Mouse (Mus musculus): Measurements from ENCODE around the gene Gm10197. TPM values are rescaled to one million over a fixed set of nuclear protein-coding genes. Genes with fewer than 3 reads are reported as not detected.

Gene Gm10197
- polyA plus RNA-seq, 1 experiment from 2014 or later = not detected

GRCm38 (mm10) chr19:53369469-53370043 lies 2.0 kb downstream of the Gm10197 start:
- peak overlapping the region; percentile 15; the same call in 1 of the 2 replicates for H3K4me2 ChIP-seq
- 23% methylated on average over 14 of the region's 14 CpGs for WGBS
- H3K9me3 ChIP-seq (replicated peaks) = no peaks in the 10 kb centered on the region
- peaks cover 12% of the 10 kb centered on the region; the same call in 1 of the 2 replicates for H3K36me3 ChIP-seq
- no peak overlapping the region for H3K27ac ChIP-seq (replicated peaks)
- H3K27me3 ChIP-seq (replicated peaks) = no peaks in the 10 kb centered on the region
- no peak overlapping the region for H3K4me3 ChIP-seq (replicated peaks)
- no peak overlapping the region for H3K9ac ChIP-seq (replicated peaks)
- ATAC-seq (ENCODE audit: low FRiP score) = peak; percentile 53; the same call in 1 of the 2 replicates
- peaks cover 28% of the 10 kb centered on the region for H3K4me1 ChIP-seq

- Histone ChIP-seq H3K36me3 (0 out of 2 replicates have a peak, but pooled peaks cover 5% of the 10 kb centered on the region), H3K9me3 (replicated peaks) (no peaks in the 10 kb centered on the region), H3K4me3 (replicated peaks) (no peak overlapping the region), H3K27ac (replicated peaks) (no peak overlapping the region), H3K4me2 (no peak overlapping the region), H3K9ac (replicated peaks) (no peak overlapping the region), H3K4me1 (peaks cover 28% of the 10 kb centered on the region), H3K27me3 (replicated peaks) (no peaks in the 10 kb centered on the region)
- no peak for ATAC-seq (ENCODE audit: low FRiP score)
- WGBS = 54% methylated on average over 7 of the region's 7 CpGs
Measured at GRCm38 (mm10) chr19:53366881-53367280, 4.7 kb downstream of the Gm10197 start.

DNA sequence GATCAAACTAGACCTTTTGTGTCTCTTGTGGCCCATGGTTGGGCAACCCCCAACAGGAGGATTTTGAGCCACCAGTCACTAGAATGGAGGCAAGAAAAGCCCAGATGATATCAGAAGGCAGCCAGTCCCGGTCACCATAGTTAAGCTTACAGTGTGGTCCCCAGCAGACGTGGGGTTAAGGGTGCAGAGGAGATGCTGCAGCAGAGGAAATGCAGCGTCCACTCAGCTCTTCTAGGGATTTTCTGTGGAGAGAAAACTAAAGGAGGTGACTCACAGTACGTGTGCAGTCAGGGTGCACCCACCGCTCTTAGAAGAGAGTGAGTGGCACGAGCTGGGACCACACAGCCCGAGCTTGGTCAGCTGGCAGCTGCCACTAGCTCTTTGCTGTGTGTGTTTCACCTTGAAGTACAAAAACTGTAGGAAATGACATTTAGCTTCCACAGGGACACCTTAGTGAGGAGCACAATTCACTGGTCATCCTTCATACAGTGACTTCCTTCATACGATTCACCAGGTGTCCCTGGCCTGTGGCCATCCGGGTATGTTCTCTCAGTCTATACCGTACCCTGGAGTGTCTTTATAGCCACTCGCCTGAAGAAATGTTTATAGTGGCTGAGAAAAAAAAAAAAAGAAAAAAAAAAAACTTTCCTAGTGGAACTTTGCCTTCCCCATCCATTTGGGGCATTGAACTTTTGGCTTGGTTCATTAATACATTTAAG lies 5.3 kb downstream of the Gm10197 start:
- Histone ChIP-seq H3K4me2 (no peak overlapping the region; the same call in 1 of the 2 replicates), H3K4me1 (peaks cover 28% of the 10 kb centered on the region), H3K27ac (replicated peaks) (no peak overlapping the region), H3K9ac (replicated peaks) (no peak overlapping the region), H3K9me3 (replicated peaks) (no peaks in the 10 kb centered on the region), H3K36me3 (0 out of 2 replicates have a peak, but pooled peaks cover under 1% of the 10 kb centered on the region), H3K4me3 (replicated peaks) (no peak overlapping the region), H3K27me3 (replicated peaks) (no peaks in the 10 kb centered on the region)
- WGBS = 64% methylated on average over 11 of the region's 11 CpGs
- ATAC-seq (ENCODE audit: low FRiP score) = no peak

- no peaks in the 10 kb centered on the region for H3K36me3 ChIP-seq
- ATAC-seq (ENCODE audit: low FRiP score) = peak; percentile 32; the same call in 1 of the 2 replicates
- H3K4me2 ChIP-seq = peak overlapping the region; percentile 28
- peaks cover 38% of the 10 kb centered on the region for H3K4me1 ChIP-seq
- H3K27ac ChIP-seq (replicated peaks) = peak overlapping the region; percentile 52
- H3K9ac ChIP-seq (replicated peaks) = no peak overlapping the region
- no peaks in the 10 kb centered on the region for H3K27me3 ChIP-seq (replicated peaks)
- no peaks in the 10 kb centered on the region for H3K9me3 ChIP-seq (replicated peaks)
- no peak overlapping the region for H3K4me3 ChIP-seq (replicated peaks)
- WGBS = 26% methylated on average over 9 of the region's 9 CpGs
Measured at GRCm38 (mm10) chr19:53364963-53365362, 6.6 kb downstream of the Gm10197 start.

DNA sequence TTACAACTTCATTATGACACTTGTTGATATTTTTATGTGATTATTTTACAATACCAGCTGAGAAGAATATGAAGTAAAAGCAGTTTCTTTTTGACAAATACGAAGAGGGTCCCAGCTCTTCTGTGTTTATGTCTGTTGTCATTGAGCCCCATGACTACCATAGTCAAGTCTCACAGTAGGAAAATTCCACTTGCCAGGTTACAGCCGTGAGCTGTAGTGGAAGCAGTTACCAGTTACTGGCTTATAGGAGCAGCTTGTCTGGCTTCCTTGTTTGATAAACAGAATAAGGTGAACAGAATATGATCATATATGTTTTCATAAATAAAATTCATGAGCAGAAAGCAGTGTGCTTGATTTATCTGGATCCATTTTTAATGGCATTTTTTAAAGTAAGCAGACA lies 7.0 kb downstream of the Gm10197 start:
- no peak overlapping the region for H3K4me3 ChIP-seq (replicated peaks)
- H3K4me1 ChIP-seq = peaks cover 41% of the 10 kb centered on the region
- H3K27ac ChIP-seq (replicated peaks) = no peak overlapping the region
- H3K36me3 ChIP-seq = no peaks in the 10 kb centered on the region
- no peak overlapping the region for H3K4me2 ChIP-seq
- H3K27me3 ChIP-seq (replicated peaks) = no peaks in the 10 kb centered on the region
- no peaks in the 10 kb centered on the region for H3K9me3 ChIP-seq (replicated peaks)
- ATAC-seq (ENCODE audit: low FRiP score) = no peak
- 52% methylated on average over 2 of the region's 2 CpGs for WGBS
- no peak overlapping the region for H3K9ac ChIP-seq (replicated peaks)

DNA sequence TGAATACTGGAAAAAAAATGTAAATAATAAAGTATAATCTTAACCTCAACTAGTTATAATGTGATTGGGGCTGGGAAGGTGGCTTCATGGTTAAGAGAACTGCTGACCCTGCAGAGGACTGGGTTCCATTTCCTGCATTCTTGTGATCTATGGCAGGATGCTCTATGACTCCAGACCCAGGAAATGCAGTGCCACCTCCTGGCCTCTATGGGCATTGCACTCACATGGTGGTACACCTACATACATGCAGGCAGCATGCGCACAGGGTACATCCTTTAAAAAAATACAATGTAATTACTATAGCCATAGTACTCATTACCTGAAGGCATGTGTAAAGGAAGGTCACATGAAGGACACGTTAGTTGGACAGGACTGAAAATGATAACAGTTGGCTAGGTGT lies 8.6 kb downstream of the Gm10197 start:
- no peaks in the 10 kb centered on the region for H3K9me3 ChIP-seq (replicated peaks)
- no peak overlapping the region for H3K4me2 ChIP-seq
- H3K36me3 ChIP-seq = no peaks in the 10 kb centered on the region
- WGBS = 49% methylated on average over 2 of the region's 2 CpGs
- H3K27ac ChIP-seq (replicated peaks) = no peak overlapping the region
- peaks cover 40% of the 10 kb centered on the region for H3K4me1 ChIP-seq
- ATAC-seq (ENCODE audit: low FRiP score) = no peak
- H3K27me3 ChIP-seq (replicated peaks) = no peaks in the 10 kb centered on the region
- H3K9ac ChIP-seq (replicated peaks) = no peak overlapping the region
- no peak overlapping the region for H3K4me3 ChIP-seq (replicated peaks)

- Histone ChIP-seq H3K27ac (replicated peaks) (peak overlapping the region; percentile 77), H3K4me2 (peak overlapping the region; percentile 47), H3K4me3 (replicated peaks) (no peak overlapping the region), H3K4me1 (peaks cover 25% of the 10 kb centered on the region), H3K9ac (replicated peaks) (no peak overlapping the region), H3K27me3 (replicated peaks) (no peaks in the 10 kb centered on the region), H3K9me3 (replicated peaks) (no peaks in the 10 kb centered on the region), H3K36me3 (no peaks in the 10 kb centered on the region)
- no peak for ATAC-seq (ENCODE audit: low FRiP score)
- 39% methylated on average over 8 of the region's 8 CpGs for WGBS
Measured at GRCm38 (mm10) chr19:53360265-53360958, 11.2 kb downstream of the Gm10197 start.

GRCm38 (mm10) chr19:53359160-53360033 lies 12.2 kb downstream of the Gm10197 start:
- no peaks in the 10 kb centered on the region for H3K9me3 ChIP-seq (replicated peaks)
- H3K4me1 ChIP-seq = peaks cover 19% of the 10 kb centered on the region
- no peaks in the 10 kb centered on the region for H3K27me3 ChIP-seq (replicated peaks)
- H3K9ac ChIP-seq (replicated peaks) = 0 out of 2 replicates have a peak overlapping the region, but pooled peaks have one; percentile 11
- peak; percentile 54 for ATAC-seq (ENCODE audit: low FRiP score)
- H3K36me3 ChIP-seq = no peaks in the 10 kb centered on the region
- peak overlapping the region; percentile 4; the same call in 1 of the 2 replicates for H3K4me3 ChIP-seq (replicated peaks)
- 36% methylated on average over 22 of the region's 22 CpGs for WGBS
- H3K4me2 ChIP-seq = peak overlapping the region; percentile 47
- peak overlapping the region; percentile 77 for H3K27ac ChIP-seq (replicated peaks)

DNA sequence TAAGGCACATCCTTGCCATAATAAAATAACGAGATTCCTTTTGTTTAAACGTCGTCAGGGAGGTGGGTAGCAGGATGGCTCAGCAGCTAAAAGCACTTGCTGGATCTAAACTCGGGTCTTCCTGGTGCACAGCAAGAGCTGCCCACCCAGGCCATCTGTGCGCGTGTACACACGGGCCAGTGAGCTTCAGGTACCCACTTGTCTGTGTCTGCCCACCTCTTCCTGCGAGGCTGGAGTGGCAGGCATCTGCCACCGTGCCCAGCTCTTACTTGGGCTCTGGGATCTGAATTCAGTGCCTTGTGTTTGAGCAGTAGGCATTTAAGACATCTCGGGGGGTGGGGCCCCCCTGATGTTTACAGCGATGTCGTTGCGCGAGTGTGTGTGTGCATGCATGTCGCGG lies 16.5 kb downstream of the Gm10197 start:
- Histone ChIP-seq H3K36me3 (peaks cover 6% of the 10 kb centered on the region; the same call in 1 of the 2 replicates), H3K27me3 (replicated peaks) (no peaks in the 10 kb centered on the region), H3K9ac (replicated peaks) (no peak overlapping the region), H3K27ac (replicated peaks) (no peak overlapping the region), H3K9me3 (replicated peaks) (no peaks in the 10 kb centered on the region), H3K4me1 (peaks cover 13% of the 10 kb centered on the region), H3K4me2 (no peak overlapping the region), H3K4me3 (replicated peaks) (no peak overlapping the region)
- no peak for ATAC-seq (ENCODE audit: low FRiP score)
- 80% methylated on average over 16 of the region's 16 CpGs for WGBS

DNA sequence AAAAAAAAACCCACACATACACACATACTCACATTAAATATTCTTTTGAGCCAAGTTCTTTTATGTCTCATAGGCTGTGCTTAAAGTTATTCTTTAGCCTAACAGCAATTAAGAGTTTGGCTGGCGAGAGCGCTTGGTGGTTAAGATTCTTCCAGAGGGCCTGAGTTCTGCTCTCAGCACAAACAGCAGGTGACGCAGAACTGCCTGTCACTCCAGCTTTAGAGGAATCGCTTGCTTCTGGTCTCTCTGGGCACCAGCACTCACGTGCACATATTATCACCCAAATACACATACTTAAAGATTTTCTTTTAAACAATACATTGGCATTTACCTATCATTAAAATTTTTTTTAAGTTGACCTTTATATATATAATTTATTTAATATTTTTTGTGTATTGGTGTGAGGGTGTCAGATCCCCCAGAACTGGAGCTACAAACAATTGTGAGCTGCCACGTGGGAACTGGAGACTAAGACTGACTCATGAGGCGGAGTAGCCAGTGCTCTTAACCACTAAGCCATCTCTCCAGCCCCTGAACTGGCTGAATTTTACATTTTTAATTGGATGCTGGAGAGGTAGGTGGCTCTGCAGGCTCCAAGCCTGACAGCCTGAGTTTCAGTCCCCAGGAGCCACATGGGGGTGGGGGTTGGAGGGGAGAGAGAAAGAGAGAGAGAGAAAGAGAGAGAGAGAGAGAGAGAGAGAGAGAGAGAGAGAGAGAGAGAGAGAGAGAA lies 17.1 kb downstream of the Gm10197 start:
- WGBS = 76% methylated on average over 7 of the region's 7 CpGs

More for the DNA sequence above, 17.1 kb downstream of the Gm10197 start:
- H3K9ac ChIP-seq (replicated peaks) = no peak overlapping the region
- H3K36me3 ChIP-seq = peaks cover 6% of the 10 kb centered on the region; the same call in 1 of the 2 replicates
- peaks cover 7% of the 10 kb centered on the region for H3K4me1 ChIP-seq
- no peak overlapping the region for H3K4me3 ChIP-seq (replicated peaks)
- no peak for ATAC-seq (ENCODE audit: low FRiP score)
- no peak overlapping the region for H3K4me2 ChIP-seq
- no peak overlapping the region for H3K27ac ChIP-seq (replicated peaks)
- H3K9me3 ChIP-seq (replicated peaks) = no peaks in the 10 kb centered on the region
- no peaks in the 10 kb centered on the region for H3K27me3 ChIP-seq (replicated peaks)

Data from neural tube, embryonic 15.5 days (tissue).